Comparison of ENCODE assay signal across 27 mouse cellular contexts in the genomic region with DNA sequence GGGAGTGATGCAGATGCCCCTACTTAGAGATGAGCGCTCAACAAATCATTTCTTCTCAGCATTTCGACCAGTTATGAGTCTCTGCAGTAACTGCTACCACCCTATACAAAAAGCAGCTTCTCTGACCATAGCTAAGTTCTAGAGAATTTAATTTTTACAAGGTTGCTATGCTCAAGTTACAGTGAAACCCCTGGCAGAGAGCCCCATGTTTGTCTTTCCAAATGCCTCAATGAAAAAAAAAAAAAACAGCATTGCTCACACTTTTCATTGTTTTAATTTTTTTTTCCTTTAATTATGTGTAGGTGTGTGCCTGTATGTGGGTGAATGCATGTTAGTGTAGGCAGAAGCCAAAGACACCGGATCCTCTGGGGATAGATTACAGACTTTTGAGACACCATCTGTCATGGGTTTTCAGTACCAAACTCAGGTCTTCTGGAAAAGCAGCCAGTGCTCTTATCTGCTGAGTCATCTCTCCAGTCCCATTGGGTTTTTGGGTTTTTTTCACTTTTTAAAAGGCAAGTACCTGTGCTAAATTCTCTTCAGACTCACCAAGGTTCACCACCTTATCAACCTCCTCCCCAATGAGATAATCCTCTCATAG. TPM values are rescaled to one million over a fixed set of nuclear protein-coding genes. Genes with fewer than 3 reads are reported as not detected.
DNase-seq lines count a peak whose midpoint lies in the region; ATAC-seq and TF ChIP-seq lines count a peak whose summit lies in the region.
"Had no signal": no experiment of that assay in that cellular context is flagged by ENCODE, and none has a peak within 500 bp of the region (broad histone marks: within the 10 kb centered on the region; RNA-seq: fewer than 3 reads in every experiment).

No protein-coding gene starts in this region.

- no peak overlapping the region for H3K9ac ChIP-seq in CH12.LX (ENCODE audit: insufficient read depth, low read depth)
- H3K9ac ChIP-seq: embryonic facial prominence, embryonic 12.5 days; forebrain, embryonic 13.5 days; hindbrain, embryonic 15.5 days; limb, embryonic 12.5 days; liver, embryonic 12.5 days; midbrain, embryonic 12.5 days had no signal

- 95% methylated on average over 3 of the region's 3 CpGs for WGBS in heart, embryonic 10.5 days

- DNase-seq in cerebellum, adult 11 months = no peak
- peak; percentile 31 for DNase-seq in CH12.LX (ENCODE audit: extremely low read depth)
- peak; percentile 31 to 47 for DNase-seq in cerebellum, adult 18-20 months
- peak; percentile 10 to 40 for DNase-seq in cerebellum, postnatal 36 days
- DNase-seq in kidney, adult 18-20 months = no peak
- DNase-seq in heart, embryonic 10.5 days (ENCODE audit: low spot score) = no peak
- no peak for DNase-seq in urinary bladder, postnatal 36 days (ENCODE audit: low spot score in 2 of 2)
- DNase-seq: adrenal gland, postnatal 10 days; kidney, adult 8-10 months; kidney, postnatal 10 days; lung, adult 2 months; right cerebral cortex, postnatal 14 days; thymus, postnatal 4 days had no signal

- H3K79me2 ChIP-seq in CH12.LX (replicated peaks; ENCODE audit: control insufficient read depth, extremely low read depth, insufficient read depth, poor library complexity, severe bottlenecking) = no peaks in the 10 kb centered on the region

- H3K4me2 ChIP-seq in CH12.LX (ENCODE audit: insufficient read depth, low read depth, poor library complexity, severe bottlenecking) = peak overlapping the region; percentile 21; the same call in 1 of the 2 replicates
- H3K4me2 ChIP-seq: embryonic facial prominence, embryonic 12.5 days; forebrain, embryonic 13.5 days; heart, embryonic 11.5 days; hindbrain, embryonic 15.5 days; limb, embryonic 12.5 days; liver, embryonic 12.5 days; midbrain, embryonic 12.5 days had no signal

- dilution Hi-C loops in CH12.LX (cut with MboI; ENCODE audit: extremely low pct_ligation_motif_present, extremely low pct_unique_long_range_greater_than_20kb, low sequenced_read_pairs) = no loop called here

- H3K27ac ChIP-seq in CH12.LX (ENCODE audit: insufficient read depth, low read depth) = no peak overlapping the region
- H3K27ac ChIP-seq in heart, embryonic 10.5 days = no peak overlapping the region
- H3K27ac ChIP-seq: embryonic facial prominence, embryonic 12.5 days; forebrain, embryonic 13.5 days; hindbrain, embryonic 15.5 days; limb, embryonic 12.5 days; liver, embryonic 12.5 days; midbrain, embryonic 12.5 days had no signal

- in situ Hi-C loops in CH12.LX (cut with MboI; ENCODE audit: low pct_ligation_motif_present, low pct_unique_long_range_greater_than_20kb, low sequenced_read_pairs) = no loop called here

- 0 out of 2 replicates have a peak, but pooled peaks have one; percentile 58 for ATAC-seq in cerebellum, adult (ENCODE audit: insufficient number of reproducible peaks, low FRiP score, low TSS enrichment)
- ATAC-seq: activated CD4-positive, CD25-positive, alpha-beta regulatory T cell, adult 4 months; CD4-positive, CD25-positive, alpha-beta regulatory T cell, adult 4 months; forebrain, embryonic 13.5 days; liver, embryonic 12.5 days had no signal

- peaks cover 12 to 49% of the 10 kb centered on the region in 2 experiments for H3K36me3 ChIP-seq in CH12.LX (replicated peaks in 1 of 2; ENCODE audit: control insufficient read depth in 1 of 2, insufficient read depth in 1 of 2, low read length in 1 of 2)
- peaks cover 48% of the 10 kb centered on the region for H3K36me3 ChIP-seq in heart, embryonic 10.5 days

- no peaks in the 10 kb centered on the region for H3K27me3 ChIP-seq in CH12.LX (replicated peaks)
- no peaks in the 10 kb centered on the region for H3K27me3 ChIP-seq in heart, embryonic 10.5 days (ENCODE audit: insufficient read depth, poor library complexity, severe bottlenecking)
- H3K27me3 ChIP-seq: embryonic facial prominence, embryonic 12.5 days; forebrain, embryonic 13.5 days; hindbrain, embryonic 15.5 days; limb, embryonic 12.5 days; liver, embryonic 12.5 days; midbrain, embryonic 12.5 days had no signal

- TF ChIP-seq POLR2A in CH12.LX (IDR thresholded peaks at IDR 0.05; ENCODE audit: low read depth, low read length) = no peak

- no peak for TF ChIP-seq CTCF in CH12.LX (conservative IDR thresholded peaks at IDR 0.05 in 1 of 2, IDR thresholded peaks at IDR 0.05 in 1 of 2; ENCODE audit: low read depth in 2 of 2, low read length in 2 of 2)

- no peak overlapping the region for H3K4me3 ChIP-seq in CH12.LX (replicated peaks in 1 of 3; ENCODE audit: low read depth in 2 of 3, low read length in 2 of 3, poor library complexity in 1 of 3)
- H3K4me3 ChIP-seq in heart, embryonic 10.5 days = no peak overlapping the region
- H3K4me3 ChIP-seq: embryonic facial prominence, embryonic 12.5 days; erythroblast, embryonic 14.5 days; forebrain, embryonic 13.5 days; hindbrain, embryonic 15.5 days; limb, embryonic 12.5 days; liver, embryonic 12.5 days; midbrain, embryonic 12.5 days had no signal

- TF ChIP-seq RAD21 in CH12.LX (IDR thresholded peaks at IDR 0.05; ENCODE audit: low read depth, low read length) = no peak

- H3K9me3 ChIP-seq in CH12.LX (replicated peaks; ENCODE audit: low read length) = no peaks in the 10 kb centered on the region
- H3K9me3 ChIP-seq in heart, embryonic 10.5 days = no peaks in the 10 kb centered on the region
- H3K9me3 ChIP-seq: embryonic facial prominence, embryonic 12.5 days; forebrain, embryonic 13.5 days; G1E; hindbrain, embryonic 15.5 days; limb, embryonic 12.5 days; liver, embryonic 12.5 days; midbrain, embryonic 12.5 days had no signal

- TF ChIP-seq EP300 in CH12.LX (IDR thresholded peaks at IDR 0.05; ENCODE audit: low read length) = peak; percentile 43

- H3K4me1 ChIP-seq in CH12.LX (ENCODE audit: control insufficient read depth in 1 of 2, insufficient read depth in 2 of 2) = peaks cover 2 to 52% of the 10 kb centered on the region in 2 experiments; a peak in 3 of 4 replicates
- no peaks in the 10 kb centered on the region for H3K4me1 ChIP-seq in heart, embryonic 10.5 days
- H3K4me1 ChIP-seq: embryonic facial prominence, embryonic 12.5 days; forebrain, embryonic 13.5 days; hindbrain, embryonic 15.5 days; limb, embryonic 12.5 days; midbrain, embryonic 12.5 days had no signal

TF ChIP-seq in CH12.LX, 34 proteins besides CTCF, POLR2A, EP300 and RAD21:
- no peak for TF ChIP-seq CHD2 (IDR thresholded peaks at IDR 0.05; ENCODE audit: low read length)
- no peak for TF ChIP-seq TCF12 (IDR thresholded peaks at IDR 0.05; ENCODE audit: low read depth, low read length)
- peak; percentile 82 for TF ChIP-seq MAFK (IDR thresholded peaks at IDR 0.05; ENCODE audit: insufficient replicate concordance, low read length)
- no peak for TF ChIP-seq HCFC1 (IDR thresholded peaks at IDR 0.05; ENCODE audit: low read depth, low read length)
- no peak for TF ChIP-seq CHD1 (IDR thresholded peaks at IDR 0.05; ENCODE audit: low read depth, low read length)
- TF ChIP-seq JUN (IDR thresholded peaks at IDR 0.05; ENCODE audit: insufficient read depth, low read depth, low read length) = no peak
- TF ChIP-seq TBP (conservative IDR thresholded peaks at IDR 0.05; ENCODE audit: low read depth, low read length) = no peak
- TF ChIP-seq NRF1 (IDR thresholded peaks at IDR 0.05; ENCODE audit: low read depth, low read length) = no peak
- no peak for TF ChIP-seq MYC (IDR thresholded peaks at IDR 0.05; ENCODE audit: low read depth, low read length)
- TF ChIP-seq ETS1 (conservative IDR thresholded peaks at IDR 0.05; ENCODE audit: low read depth, low read length) = no peak
- TF ChIP-seq KAT2A (IDR thresholded peaks at IDR 0.05; ENCODE audit: insufficient replicate concordance, low read length) = no peak
- peak; percentile 6; the same call in 1 of the 2 replicates for TF ChIP-seq IRF4 (IDR thresholded peaks at IDR 0.05; ENCODE audit: low read depth, low read length)
- no peak for TF ChIP-seq MXI1 (IDR thresholded peaks at IDR 0.05; ENCODE audit: low read depth, low read length)

RNA-seq across cellular contexts. Expression of a gene that starts 23.3 kb away (rescaled TPM):
- total RNA-seq in CH12.LX (2012; rRNA removed) (9.4 and 10.4 TPM in 2 replicates), CH12.LX (2014; rRNA removed) (27.4 and 36.1 TPM in 2 replicates)
- polyA plus RNA-seq in CH12.LX (2012; ENCODE audit: insufficient read length, low read depth) = 28.7 and 41.3 TPM in 2 replicates
- polyA plus RNA-seq in heart, embryonic 10.5 days (2016; fragmentation: Nextera tagmentation; extraction: Ambion mirVana) = 46.7 and 52.1 TPM in 2 replicates
- polyA plus RNA-seq: erythroblast, embryonic 14.5 days had no signal

RNA-seq across cellular contexts. Expression of a gene that starts 40.7 kb away (rescaled TPM):
- total RNA-seq in CH12.LX (2012; rRNA removed) = 183 and 184 TPM in 2 replicates
- 112 and 123 TPM in 2 replicates for total RNA-seq in CH12.LX (2014; rRNA removed)
- 170 and 176 TPM in 2 replicates for polyA plus RNA-seq in CH12.LX (2012; ENCODE audit: insufficient read length, low read depth)
- polyA plus RNA-seq in heart, embryonic 10.5 days (2016; fragmentation: Nextera tagmentation; extraction: Ambion mirVana) = 150 and 155 TPM in 2 replicates

RNA-seq across cellular contexts. Expression of a gene that starts 40.8 kb away (rescaled TPM):
- 14.7 and 17.6 TPM in 2 replicates for total RNA-seq in CH12.LX (2012; rRNA removed)
- total RNA-seq in CH12.LX (2014; rRNA removed) = 40.2 and 45.5 TPM in 2 replicates
- 35.3 and 46.3 TPM in 2 replicates for polyA plus RNA-seq in CH12.LX (2012; ENCODE audit: insufficient read length, low read depth)
- polyA plus RNA-seq in heart, embryonic 10.5 days (2016; fragmentation: Nextera tagmentation; extraction: Ambion mirVana) = 35.1 and 44.7 TPM in 2 replicates
- total RNA-seq: gastrocnemius, adult 8-10 months; neutrophil, adult 5-6 weeks had no signal

Comparison
In these comparisons a context has a peak if more than half of its experiments do, and no peak if none do; other contexts are left out.
1. DNase-seq: peak in CH12.LX (single experiment), cerebellum, adult 18-20 months (2 of 2) and cerebellum, postnatal 36 days (2 of 2); none in cerebellum, adult 11 months (single experiment), kidney, adult 18-20 months (single experiment), heart, embryonic 10.5 days (single experiment) and urinary bladder, postnatal 36 days (0 of 2).